In genomic region chr16:4725780-4726527, GRCm38 (mm10) we compare ENCODE assay signal across 8 mouse cellular contexts. TPM values are rescaled to one million over a fixed set of nuclear protein-coding genes. Genes with fewer than 3 reads are reported as not detected.
DNase-seq lines count a peak whose midpoint lies in the region; ATAC-seq and TF ChIP-seq lines count a peak whose summit lies in the region.

TSS of gene Hmox2 (plus strand) at chr16:4726361.

- peaks cover 10% of the 10 kb centered on the region for H3K4me1 ChIP-seq in bone marrow, adult 2 months (ENCODE audit: control insufficient read depth, insufficient read depth, low read length)
- 0 out of 2 replicates have a peak, but pooled peaks cover 11% of the 10 kb centered on the region for H3K4me1 ChIP-seq in embryonic facial prominence, embryonic 15.5 days
- H3K4me1 ChIP-seq in kidney, embryonic 14.5 days (ENCODE audit: control insufficient read depth, insufficient read depth, low read length), result peaks cover 11% of the 10 kb centered on the region; the same call in 1 of the 2 replicates
- H3K4me1 ChIP-seq in limb, embryonic 15.5 days, result peaks cover 14% of the 10 kb centered on the region

- H3K4me2 ChIP-seq in embryonic facial prominence, embryonic 15.5 days (replicated peaks), result peak within 1 kb of the TSS; percentile 77
- peak within 1 kb of the TSS; percentile 50 for H3K4me2 ChIP-seq in kidney, embryonic 14.5 days (replicated peaks; ENCODE audit: low read depth, low read length)
- H3K4me2 ChIP-seq in limb, embryonic 15.5 days, result peak within 1 kb of the TSS; percentile 80

- ATAC-seq in embryonic facial prominence, embryonic 15.5 days (ENCODE audit: insufficient number of reproducible peaks, low FRiP score, low TSS enrichment, low read depth), result peak; percentile 94
- ATAC-seq in kidney, embryonic 14.5 days (ENCODE audit: low FRiP score, low TSS enrichment), result peak; percentile 97
- peak; percentile 92 for ATAC-seq in limb, embryonic 15.5 days (ENCODE audit: insufficient number of reproducible peaks, low FRiP score, low TSS enrichment, low read depth)

- no peak for TF ChIP-seq CTCF in bone marrow, adult 2 months (IDR thresholded peaks at IDR 0.05; ENCODE audit: control insufficient read depth, insufficient read depth, low read length)

- H3K9me3 ChIP-seq in embryonic facial prominence, embryonic 15.5 days (replicated peaks), result no peaks in the 10 kb centered on the region
- no peaks in the 10 kb centered on the region for H3K9me3 ChIP-seq in kidney, embryonic 14.5 days (ENCODE audit: control insufficient read depth, low read length)
- no peaks in the 10 kb centered on the region for H3K9me3 ChIP-seq in limb, embryonic 15.5 days

- peak within 1 kb of the TSS; percentile 91 for H3K27ac ChIP-seq in bone marrow, adult 2 months (ENCODE audit: control insufficient read depth, insufficient read depth, low read depth, low read length, poor library complexity)
- peak within 1 kb of the TSS; percentile 86 for H3K27ac ChIP-seq in embryonic facial prominence, embryonic 15.5 days (replicated peaks)
- H3K27ac ChIP-seq in kidney, embryonic 14.5 days (ENCODE audit: low read depth, low read length), result peak within 1 kb of the TSS; percentile 82
- H3K27ac ChIP-seq in limb, embryonic 15.5 days, result peak within 1 kb of the TSS; percentile 89

- H3K4me3 ChIP-seq in bone marrow, adult 2 months (replicated peaks; ENCODE audit: control insufficient read depth, low read depth, low read length), result peak within 1 kb of the TSS; percentile 93
- H3K4me3 ChIP-seq in embryonic facial prominence, embryonic 15.5 days (replicated peaks), result peak within 1 kb of the TSS; percentile 96
- H3K4me3 ChIP-seq in kidney, embryonic 14.5 days (ENCODE audit: low read length), result peak within 1 kb of the TSS; percentile 95
- peak within 1 kb of the TSS; percentile 94 for H3K4me3 ChIP-seq in limb, embryonic 15.5 days

- no peaks in the 10 kb centered on the region for H3K27me3 ChIP-seq in embryonic facial prominence, embryonic 15.5 days
- no peaks in the 10 kb centered on the region for H3K27me3 ChIP-seq in kidney, embryonic 14.5 days (ENCODE audit: control insufficient read depth, insufficient read depth, low read length)
- no peaks in the 10 kb centered on the region for H3K27me3 ChIP-seq in limb, embryonic 15.5 days

- no peaks in the 10 kb centered on the region for H3K36me3 ChIP-seq in embryonic facial prominence, embryonic 15.5 days
- no peaks in the 10 kb centered on the region for H3K36me3 ChIP-seq in kidney, embryonic 14.5 days (ENCODE audit: control insufficient read depth, insufficient read depth, low read length)
- H3K36me3 ChIP-seq in limb, embryonic 15.5 days, result no peaks in the 10 kb centered on the region

- peak; percentile 92 for DNase-seq in 416B (ENCODE audit: low read depth)
- DNase-seq in heart, adult 9 months (ENCODE audit: low spot score in 2 of 2), result peak; percentile 94 to 95
- DNase-seq in monocyte, adult 2 months (ENCODE audit: low read depth in 1 of 2, low spot score in 2 of 2), result peak; percentile 70 to 91
- DNase-seq in spleen, postnatal 36 days (ENCODE audit: low spot score in 2 of 2), result peak; percentile 94 to 95

- WGBS in bone marrow, adult 2 months, result 4% methylated on average over 35 of the region's 35 CpGs
- 5% methylated on average over 35 of the region's 35 CpGs for WGBS in embryonic facial prominence, embryonic 15.5 days
- 5% methylated on average over 35 of the region's 35 CpGs for WGBS in kidney, embryonic 14.5 days
- WGBS in limb, embryonic 15.5 days, result 5% methylated on average over 35 of the region's 35 CpGs

- H3K9ac ChIP-seq in embryonic facial prominence, embryonic 15.5 days, result peak within 1 kb of the TSS; percentile 91
- H3K9ac ChIP-seq in kidney, embryonic 14.5 days (ENCODE audit: low read depth, low read length), result peak within 1 kb of the TSS; percentile 92
- peak within 1 kb of the TSS; percentile 95 for H3K9ac ChIP-seq in limb, embryonic 15.5 days

- peak; percentile 98 for TF ChIP-seq POLR2A in bone marrow, adult 2 months (IDR thresholded peaks at IDR 0.05; ENCODE audit: borderline replicate concordance, control insufficient read depth, low read depth, low read length)

RNA-seq across cellular contexts. Expression of gene Hmox2, which starts in this region (rescaled TPM):
- polyA plus RNA-seq in bone marrow, adult 2 months (2011; ENCODE audit: insufficient read depth, insufficient read length, low replicate concordance, missing spikeins), result 11.3 and 31.1 TPM in 2 replicates
- 100 and 101 TPM in 2 replicates for polyA plus RNA-seq in embryonic facial prominence, embryonic 15.5 days (2015; fragmentation: Nextera tagmentation; extraction: Ambion mirVana)
- polyA plus RNA-seq in kidney, embryonic 14.5 days (2014; fragmentation: Nextera tagmentation; extraction: Ambion mirVana), result 103 and 113 TPM in 2 replicates
- polyA plus RNA-seq in limb, embryonic 15.5 days (2015; fragmentation: Nextera tagmentation; extraction: Ambion mirVana), result 99.6 and 106 TPM in 2 replicates

Comparison
In these comparisons a context has a peak if more than half of its experiments do, and no peak if none do; other contexts are left out.
1. Peak in every context shown above with its lines: DNase-seq, ATAC-seq, H3K4me3 ChIP-seq and H3K27ac ChIP-seq.